Mouse (Mus musculus) liver, embryonic 16.5 days (tissue): Measurements from ENCODE around the gene Magt1. TPM values are rescaled to one million over a fixed set of nuclear protein-coding genes. Genes with fewer than 3 reads are reported as not detected.
"Not testable (repeated sequence)": the region's sequence is repeated elsewhere in the genome, so short reads cannot be mapped to it uniquely, and the experiment has no call there.

Source experiments
- ATAC-seq: fragments of 200-750 bp; cut with Nextera tagmentation; 2 replicates; pipeline ENCODE4 v1.8.0; 2017; ENCODE audit warnings: low read depth, mild to moderate bottlenecking, moderate number of reproducible peaks, moderate library complexity
- H3K27ac ChIP-seq: fragments of 300-500 bp; sonication (generic); 2 replicates; pipeline ENCODE4 v1.5.1; 2014; ENCODE audit warnings: mild to moderate bottlenecking, low read length
- H3K27me3 ChIP-seq: fragments of 300-500 bp; sonication (generic); 2 replicates; pipeline ENCODE4 v1.6.1; 2014; ENCODE audit warnings: low read depth, low read length, mixed read lengths; ENCODE audit not compliant: control insufficient read depth, insufficient read depth
- H3K36me3 ChIP-seq: fragments of 300-500 bp; sonication (generic); 2 replicates; pipeline ENCODE4 v1.6.1; 2014; ENCODE audit warnings: mild to moderate bottlenecking; ENCODE audit not compliant: control insufficient read depth, insufficient read depth
- H3K4me1 ChIP-seq: fragments of 300-500 bp; sonication (generic); 2 replicates; pipeline ENCODE4 v1.6.1; 2014; ENCODE audit warnings: low read depth, low read length, mixed read lengths; ENCODE audit not compliant: control insufficient read depth
- H3K4me2 ChIP-seq: fragments of 300-500 bp; sonication (generic); 2 replicates; pipeline ENCODE4 v1.6.1; 2014; ENCODE audit warnings: low read depth, low read length, mixed read lengths
- H3K4me3 ChIP-seq: fragments of 300-500 bp; sonication (generic); 2 replicates; pipeline ENCODE4 v1.5.1; 2014; ENCODE audit warnings: low read depth, mild to moderate bottlenecking, low read length
- H3K9ac ChIP-seq: fragments of 300-500 bp; sonication (generic); 2 replicates; pipeline ENCODE4 v1.6.1; 2014; ENCODE audit warnings: low read depth, low read length
- H3K9me3 ChIP-seq: fragments of 300-500 bp; sonication (generic); replicated peaks from 2 replicates; pipeline ENCODE4 v1.6.1; 2016; ENCODE audit warnings: low read length; ENCODE audit not compliant: control insufficient read depth
- WGBS: fragments of 180-500 bp; shearing (Covaris S2); extraction: QIAGEN DNeasy Blood & Tissue Kit; methylation state at CpG from one replicate; pipeline ENCODE4 v1.1.7; 2014; ENCODE audit not compliant: insufficient replicate concordance; 5-methylcytosine and 5-hydroxymethylcytosine counted together
- polyA plus RNA-seq: library from polyadenylated mRNA; unstranded; fragments of >200 nt; fragmentation: Nextera tagmentation; extraction: Ambion mirVana; gene quantifications from 2 replicates; pipeline ENCODE4 v1.2.1, GENCODE M21; 2015

Magt1 gene
- polyA plus RNA-seq, 1 experiment from 2014 or later = 35.4 TPM

DNA sequence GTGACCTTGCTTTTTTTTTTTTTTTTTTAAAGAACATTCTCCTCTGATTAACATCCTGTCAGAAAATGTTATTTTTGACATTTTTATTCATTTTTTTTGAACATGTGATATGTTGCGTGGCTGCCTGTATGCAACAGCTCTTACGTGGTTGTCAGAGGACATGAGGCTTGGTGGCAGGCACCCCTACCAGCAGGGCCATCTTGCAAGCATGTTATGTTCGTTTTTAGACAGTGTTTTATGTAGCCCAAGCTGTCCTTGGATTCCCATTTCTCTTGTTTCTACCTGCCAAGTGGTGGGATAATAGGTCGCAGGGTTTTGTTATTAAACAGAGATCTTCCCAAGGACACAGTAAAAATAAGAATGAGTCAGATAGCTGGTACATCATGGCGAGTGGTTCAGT lies 18.5 kb upstream of the Magt1 start:
- no peaks in the 10 kb centered on the region for H3K9me3 ChIP-seq
- WGBS = 57% methylated on average over 5 of the region's 5 CpGs
- no peak overlapping the region for H3K4me2 ChIP-seq
- H3K9ac ChIP-seq = no peak overlapping the region
- no peaks in the 10 kb centered on the region; the same call in 1 of the 2 replicates for H3K4me1 ChIP-seq
- H3K27ac ChIP-seq = no peak overlapping the region
- no peak for ATAC-seq
- no peak overlapping the region for H3K4me3 ChIP-seq
- H3K36me3 ChIP-seq = no peaks in the 10 kb centered on the region
- no peaks in the 10 kb centered on the region for H3K27me3 ChIP-seq

GRCm38 (mm10) chrX:106027343-106027674 lies 15.6 kb upstream of the Magt1 start:
- Histone ChIP-seq H3K4me2 (peak overlapping the region; percentile 65), H3K36me3 (no peaks in the 10 kb centered on the region), H3K9ac (peak overlapping the region; percentile 72), H3K9me3 (no peaks in the 10 kb centered on the region), H3K27ac (peak overlapping the region; percentile 76), H3K4me1 (no peaks in the 10 kb centered on the region; the same call in 1 of the 2 replicates), H3K4me3 (peak overlapping the region; percentile 69), H3K27me3 (no peaks in the 10 kb centered on the region)
- ATAC-seq = peak; percentile 6
- 18% methylated on average over 8 of the region's 8 CpGs for WGBS

DNA sequence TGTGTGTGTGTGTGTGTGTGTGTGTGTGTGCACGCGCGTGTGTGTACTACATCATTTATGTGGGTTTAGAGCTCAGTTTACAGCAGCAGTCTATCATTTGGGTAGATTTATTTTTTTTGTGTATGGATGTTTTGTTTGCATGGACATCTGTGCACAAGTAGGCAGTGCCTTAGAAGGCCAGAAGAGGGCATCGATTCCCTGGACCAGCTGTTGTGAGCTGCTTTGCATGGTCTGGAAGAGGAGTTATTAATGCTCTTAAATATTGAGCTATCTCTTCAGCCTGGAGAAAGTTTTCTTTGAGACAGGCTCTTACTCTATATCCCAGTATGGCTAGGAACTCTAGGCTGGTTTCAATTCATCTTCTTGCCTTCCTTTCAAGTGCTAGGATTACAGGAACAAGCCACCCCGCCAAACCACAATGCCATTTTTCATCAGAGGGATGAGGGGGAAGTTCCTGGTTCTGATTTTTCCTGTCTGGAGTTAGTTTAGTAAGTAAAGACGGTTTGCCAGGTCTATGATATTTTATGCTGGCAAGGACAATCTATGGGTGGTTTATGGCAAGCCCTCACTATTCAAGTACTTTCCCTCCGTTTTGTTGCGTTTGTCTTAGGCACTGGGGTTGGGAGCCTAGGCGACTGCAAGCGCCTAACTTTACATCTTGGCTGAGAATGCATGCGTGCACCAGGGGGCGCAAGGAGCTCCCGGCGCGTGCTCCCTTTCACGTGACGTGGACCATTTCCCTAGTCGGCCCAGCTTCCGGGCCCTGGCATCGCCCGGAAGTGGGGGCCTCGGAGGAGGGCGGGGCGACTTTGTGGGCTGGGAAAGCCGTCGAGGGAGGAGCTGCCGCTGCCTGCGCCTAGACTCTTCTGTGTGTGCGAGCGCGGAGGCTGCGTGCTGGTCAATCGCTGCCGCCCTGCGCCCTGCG lies 15.0 kb upstream of the Magt1 start, which contains the start of gene Atp7a:
TSS of gene Atp7a (plus strand) at position 859 of the 925 bp plus-strand sequence.
- Histone ChIP-seq H3K4me3 (peak within 1 kb of the TSS; percentile 69), H3K36me3 (no peaks in the 10 kb centered on the region), H3K9me3 (no peaks in the 10 kb centered on the region), H3K27me3 (no peaks in the 10 kb centered on the region), H3K9ac (peak within 1 kb of the TSS; percentile 72), H3K4me1 (no peaks in the 10 kb centered on the region; the same call in 1 of the 2 replicates), H3K4me2 (peak within 1 kb of the TSS; percentile 65), H3K27ac (peak within 1 kb of the TSS; percentile 76)
- ATAC-seq = peak; percentile 99
- WGBS = 21% methylated on average over 36 of the region's 36 CpGs

DNA sequence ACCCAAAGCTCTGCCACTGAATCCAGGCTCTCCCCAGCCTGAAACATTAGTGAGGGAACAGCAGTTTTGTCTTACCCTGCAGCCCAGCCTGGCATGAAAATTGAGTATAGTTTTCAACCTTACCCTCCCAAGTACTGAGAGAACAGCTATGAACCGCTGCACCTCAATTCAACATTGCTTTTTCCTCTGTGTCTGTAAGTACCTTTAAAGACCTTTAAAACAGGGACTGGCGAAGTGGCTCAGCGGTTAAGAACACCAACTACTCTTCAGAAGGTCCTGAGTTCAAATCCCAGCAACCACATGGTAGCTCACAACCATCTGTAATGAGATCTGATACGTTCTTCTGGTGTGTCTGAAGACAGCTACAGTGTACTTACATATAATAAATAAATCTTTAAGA lies 5.8 kb upstream of the Magt1 start:
- Histone ChIP-seq H3K36me3 (no peaks in the 10 kb centered on the region), H3K4me1 (peaks cover 5% of the 10 kb centered on the region), H3K27me3 (no peaks in the 10 kb centered on the region), H3K9me3 (no peaks in the 10 kb centered on the region), H3K4me3 (no peak overlapping the region; the same call in 1 of the 2 replicates), H3K9ac (no peak overlapping the region), H3K27ac (no peak overlapping the region), H3K4me2 (peak overlapping the region; percentile 44; the same call in 1 of the 2 replicates)
- ATAC-seq = no peak
- WGBS = 82% methylated on average over 4 of the region's 4 CpGs

GRCm38 (mm10) chrX:106017102-106017501 lies 5.4 kb upstream of the Magt1 start:
- Histone ChIP-seq H3K9me3 (no peaks in the 10 kb centered on the region), H3K27ac (no peak overlapping the region), H3K36me3 (no peaks in the 10 kb centered on the region), H3K9ac (0 out of 2 replicates have a peak overlapping the region, but pooled peaks have one; percentile 2), H3K27me3 (no peaks in the 10 kb centered on the region), H3K4me3 (peak overlapping the region; percentile 25), H3K4me2 (peak overlapping the region; percentile 44), H3K4me1 (peaks cover 6% of the 10 kb centered on the region)
- 62% methylated on average over 3 of the region's 3 CpGs for WGBS
- ATAC-seq = no peak

DNA sequence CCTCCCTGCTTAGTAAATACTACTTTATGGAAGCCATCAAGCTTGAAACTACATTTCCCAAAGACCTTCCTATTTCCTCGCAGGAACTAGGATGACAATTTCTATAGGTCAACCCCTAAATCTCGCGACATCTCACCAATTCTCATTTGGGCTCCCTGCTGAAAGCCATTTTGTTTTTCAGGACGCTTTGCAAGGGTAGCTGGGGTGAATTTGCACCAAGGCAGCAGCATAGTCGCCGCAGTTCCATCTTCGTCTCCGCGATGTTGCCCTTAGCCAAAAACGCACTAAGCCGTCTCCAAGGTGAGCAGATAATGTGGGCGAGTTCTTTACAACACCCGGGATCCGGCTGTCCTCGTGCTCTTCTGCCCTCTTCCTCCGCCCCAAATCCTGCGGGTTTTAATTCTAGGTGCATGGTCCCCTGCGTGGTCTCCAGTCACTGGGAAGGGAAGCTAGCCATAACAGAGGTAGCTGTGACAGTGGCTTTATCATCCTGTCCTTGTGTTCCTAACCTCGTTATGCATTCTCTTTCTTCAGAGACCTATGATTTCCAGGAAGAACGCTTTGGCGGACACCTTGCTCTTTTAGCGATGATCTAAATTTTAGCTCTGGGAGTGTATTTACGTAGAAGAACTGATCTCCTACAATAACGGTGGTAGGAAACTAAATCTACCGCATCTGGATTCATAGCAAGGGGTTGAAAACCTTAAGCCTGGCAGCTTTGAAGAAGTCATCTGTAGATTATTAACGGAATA lies 4.0 kb upstream of the Magt1 start, which contains the start of gene Cox7b:
TSS of gene Cox7b (plus strand) at position 130 of the 752 bp plus-strand sequence.
- Histone ChIP-seq H3K4me3 (peak within 1 kb of the TSS; percentile 73), H3K9me3 (no peaks in the 10 kb centered on the region), H3K36me3 (no peaks in the 10 kb centered on the region), H3K4me1 (peaks cover 6% of the 10 kb centered on the region), H3K9ac (peak within 1 kb of the TSS; percentile 51), H3K27ac (peak within 1 kb of the TSS; percentile 63), H3K27me3 (no peaks in the 10 kb centered on the region), H3K4me2 (peak within 1 kb of the TSS; percentile 44)
- 16% methylated on average over 26 of the region's 26 CpGs for WGBS
- peak; percentile 28 for ATAC-seq

GRCm38 (mm10) chrX:106014741-106015377 lies 3.2 kb upstream of the Magt1 start:
- 50% methylated on average over 2 of the region's 2 CpGs for WGBS
- not testable (repeated sequence) for H3K27me3 ChIP-seq, H3K9ac ChIP-seq, ATAC-seq, H3K9me3 ChIP-seq, H3K4me1 ChIP-seq, H3K36me3 ChIP-seq
- Histone ChIP-seq H3K4me2 (peak overlapping the region; percentile 44), H3K27ac (peak overlapping the region; percentile 63; the same call in 1 of the 2 replicates), H3K4me3 (peak overlapping the region; percentile 73; the same call in 1 of the 2 replicates)

DNA sequence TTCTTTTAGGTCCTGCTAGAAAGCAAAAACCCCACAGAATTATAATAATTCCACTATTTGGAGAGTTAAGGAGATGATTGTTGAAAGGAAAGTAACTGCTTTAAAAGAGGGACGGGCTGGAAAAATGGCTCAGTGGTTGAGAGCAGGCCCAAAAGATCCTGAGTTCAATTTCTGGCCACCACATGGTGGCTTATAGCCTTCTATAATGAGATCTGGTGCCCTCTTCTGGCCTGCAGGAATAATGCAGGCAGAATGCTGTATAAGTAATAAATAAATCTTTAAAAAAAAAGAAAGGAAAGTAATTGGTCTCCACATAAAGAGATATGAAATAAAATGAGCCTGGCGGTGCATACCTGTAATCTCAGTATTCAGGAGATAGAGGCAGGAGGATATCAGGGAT lies 1.5 kb upstream of the Magt1 start:
- H3K4me3 ChIP-seq = no peak overlapping the region
- H3K9ac ChIP-seq = no peak overlapping the region
- no peaks in the 10 kb centered on the region for H3K27me3 ChIP-seq
- WGBS = 15% methylated on average over 2 of the region's 2 CpGs
- H3K9me3 ChIP-seq = no peaks in the 10 kb centered on the region
- no peak overlapping the region for H3K4me2 ChIP-seq
- H3K4me1 ChIP-seq = peaks cover 14% of the 10 kb centered on the region
- no peak for ATAC-seq
- no peaks in the 10 kb centered on the region for H3K36me3 ChIP-seq
- H3K27ac ChIP-seq = no peak overlapping the region
